Mouse (Mus musculus) heart, postnatal 10 days (tissue): ENCODE measurements at regions not wholly inside any gene's neighbourhood (a gene's known extent, or its start where the extent isn't known, plus 50 kb on each side); places are given as distances from the start of the nearest gene placed in this dataset.

ENCODE experiments used
- DNase-seq, 2 experiments: peaks; one replicate each; pipeline ENCODE4 v3.0.0; 2021
- intact Hi-C: fragments of 180-260 bp; cut with DNase I; formaldehyde crosslinking; loops from one replicate; pipeline ENCODE4 v1.15.1; 2025

GRCm38 (mm10) chr1:137372236-137372635 lies 412.0 kb upstream of the Nr5a2 start:
- DNase-seq: no peak

GRCm38 (mm10) chr1:137364396-137364795 lies 404.1 kb upstream of the Nr5a2 start:
- intact Hi-C loops: no loop called here
- DNase-seq: no peak

More at GRCm38 (mm10) chr1:137372236-137372635, 412.0 kb upstream of the Nr5a2 start:
- intact Hi-C loops: no loop called here

- no peak for DNase-seq
- intact Hi-C loops: no loop called here
These were observed 403.7 kb upstream of the Nr5a2 start for GRCm38 (mm10) chr1:137363969-137364368.

GRCm38 (mm10) chr1:137363561-137363960 lies 403.3 kb upstream of the Nr5a2 start:
- intact Hi-C loops: no loop called here
- no peak for DNase-seq

GRCm38 (mm10) chr1:137360688-137361570 lies 400.7 kb upstream of the Nr5a2 start:
- peak; percentile 6 to 9 for DNase-seq
- intact Hi-C loops: no loop called here

GRCm38 (mm10) chr1:137355941-137356512 lies 395.8 kb upstream of the Nr5a2 start:
- intact Hi-C loops: no loop called here
- DNase-seq: no peak

- DNase-seq: no peak
- intact Hi-C loops: no loop called here
These were observed 392.3 kb upstream of the Nr5a2 start for GRCm38 (mm10) chr1:137352390-137353027.

GRCm38 (mm10) chr1:137334137-137334536 lies 373.9 kb upstream of the Nr5a2 start:
- intact Hi-C loops: loop anchor here (10.0 kb wide), 5 partner anchors 231 to 561 kb away; no protein-coding TSS in a partner anchor

GRCm38 (mm10) chr1:137332108-137332769 lies 372.0 kb upstream of the Nr5a2 start:
- peak; percentile 32 to 38 for DNase-seq
- intact Hi-C loops: loop anchor here (10.0 kb wide), 5 partner anchors 233 to 563 kb away; no protein-coding TSS in a partner anchor

More at GRCm38 (mm10) chr1:137334137-137334536, 373.9 kb upstream of the Nr5a2 start:
- peak in 1 of 2 experiments; percentile 21 for DNase-seq

GRCm38 (mm10) chr1:137331746-137332107 lies 371.5 kb upstream of the Nr5a2 start:
- DNase-seq: no peak
- intact Hi-C loops: loop anchor here (10.0 kb wide), 5 partner anchors 233 to 563 kb away; no protein-coding TSS in a partner anchor

- intact Hi-C loops: loop anchor here (1.0 to 10.0 kb wide), 6 partner anchors 234 to 714 kb away; no protein-coding TSS in a partner anchor
- DNase-seq: peak; percentile 55 to 72
These were observed 370.4 kb upstream of the Nr5a2 start for GRCm38 (mm10) chr1:137330634-137331033.

GRCm38 (mm10) chr1:137323884-137324594 lies 363.8 kb upstream of the Nr5a2 start:
- peak; percentile 15 to 47 for DNase-seq
- intact Hi-C loops: no loop called here

- intact Hi-C loops: no loop called here
- no peak for DNase-seq
These were observed 362.9 kb upstream of the Nr5a2 start for GRCm38 (mm10) chr1:137323035-137323680.

- no peak for DNase-seq
- intact Hi-C loops: no loop called here
These were observed 342.6 kb upstream of the Nr5a2 start for GRCm38 (mm10) chr1:137302757-137303422.

- no peak for DNase-seq
- intact Hi-C loops: no loop called here
These were observed 337.7 kb upstream of the Nr5a2 start for GRCm38 (mm10) chr1:137297780-137298569.

GRCm38 (mm10) chr1:137289456-137289855 lies 329.2 kb upstream of the Nr5a2 start:
- no peak for DNase-seq
- intact Hi-C loops: no loop called here

- intact Hi-C loops: no loop called here
- no peak for DNase-seq
These were observed 323.0 kb upstream of the Nr5a2 start for GRCm38 (mm10) chr1:137283291-137283690.

GRCm38 (mm10) chr1:137282457-137282856 lies 322.2 kb upstream of the Nr5a2 start:
- intact Hi-C loops: no loop called here
- DNase-seq: peak in 1 of 2 experiments; percentile 6
